Mouse (Mus musculus): ENCODE data around the gene Aff2.

The Aff2 gene

GRCm38 (mm10) chrX:69360238-69361054 lies at the start of gene Aff2:
TSS of gene Aff2 (plus strand) at chrX:69360294.
- peak; percentile 9 for DNase-seq

DNA sequence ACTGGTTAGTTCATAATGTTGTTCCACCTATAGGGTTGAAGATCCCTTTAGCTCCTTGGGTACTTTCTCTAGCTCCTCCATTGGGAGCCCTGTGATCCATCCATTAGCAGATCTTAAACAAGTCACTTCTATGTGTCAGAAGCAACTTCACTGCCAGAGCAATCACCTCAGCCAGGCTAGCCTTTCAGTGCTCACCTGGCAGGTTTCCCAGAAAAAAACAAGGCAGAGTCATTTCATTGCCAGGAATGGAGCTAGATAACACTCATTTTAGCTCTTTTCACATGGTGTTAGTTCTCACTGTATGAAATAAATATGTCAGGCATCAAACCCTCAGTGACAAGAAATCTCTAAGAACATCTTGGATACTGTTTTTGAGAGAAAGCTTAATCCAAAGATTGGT lies 22.8 kb upstream of the Aff2 start:
- DNase-seq: no peak

DNA sequence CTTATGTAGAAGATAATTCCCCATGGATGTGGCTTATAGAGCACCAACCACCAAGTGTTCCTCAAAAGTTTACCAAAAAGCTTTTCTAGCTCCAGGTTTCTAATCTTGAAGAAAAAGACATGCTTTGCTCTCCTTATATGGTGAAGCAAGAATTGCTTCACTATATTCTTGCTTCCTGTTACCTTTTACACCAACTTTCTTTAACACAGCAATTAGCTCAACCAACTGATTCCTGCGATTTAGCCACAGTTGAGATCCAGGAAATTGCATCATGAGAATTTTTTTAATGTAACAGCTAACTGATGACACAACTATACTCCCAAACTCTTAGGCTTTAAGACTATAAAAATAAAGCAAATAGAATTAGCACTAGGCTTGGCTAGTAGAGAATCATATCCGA lies 4.5 kb upstream of the Aff2 start:
- DNase-seq: no peak

- no peak for DNase-seq
These were observed 734 bp upstream of the Aff2 start for GRCm38 (mm10) chrX:69359360-69359759.

DNA sequence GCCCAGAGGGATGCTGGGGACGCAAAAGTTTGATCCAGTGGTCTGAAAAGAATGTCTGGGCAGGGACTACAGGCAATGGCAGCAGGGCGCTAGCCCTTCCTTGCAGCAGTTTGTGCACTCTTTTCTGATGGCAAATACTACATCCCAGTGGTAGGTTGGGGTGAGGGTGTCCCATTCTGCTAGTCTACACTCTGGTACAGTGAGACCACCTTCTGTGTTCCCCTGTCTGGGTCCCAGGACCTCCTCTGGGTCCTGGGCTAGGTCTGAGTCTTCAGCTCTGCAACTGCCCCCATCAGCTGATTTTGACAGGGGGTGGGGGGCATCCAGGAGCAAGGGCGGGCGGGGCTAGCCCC lies 233 bp upstream of the Aff2 start:
- DNase-seq: no peak

DNA sequence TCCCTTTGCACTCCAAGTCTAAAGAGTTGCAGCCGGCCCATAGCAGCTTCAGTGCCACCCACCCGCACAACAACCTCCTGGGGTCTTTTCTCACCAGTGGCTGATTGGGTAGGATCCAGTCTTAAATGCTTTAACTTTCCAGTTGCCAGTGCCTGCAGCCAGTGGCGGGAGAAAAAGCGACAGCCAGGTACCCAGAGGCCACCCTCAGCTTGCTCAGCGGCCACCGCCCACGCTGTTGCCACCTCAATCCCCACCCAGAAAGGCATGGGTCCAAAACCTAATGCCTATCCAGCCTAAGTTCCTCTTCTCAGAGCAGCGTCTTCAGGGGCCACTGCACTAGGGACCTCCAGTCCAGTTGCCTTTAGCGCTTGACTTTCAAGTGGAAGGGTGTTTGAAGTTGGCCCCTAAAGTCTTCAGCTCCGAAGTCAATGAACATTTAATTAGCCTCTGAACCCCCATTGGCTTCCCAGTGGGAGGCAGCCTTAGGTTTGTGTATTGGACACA lies 1.0 kb downstream of the Aff2 start:
- no peak for DNase-seq

DNA sequence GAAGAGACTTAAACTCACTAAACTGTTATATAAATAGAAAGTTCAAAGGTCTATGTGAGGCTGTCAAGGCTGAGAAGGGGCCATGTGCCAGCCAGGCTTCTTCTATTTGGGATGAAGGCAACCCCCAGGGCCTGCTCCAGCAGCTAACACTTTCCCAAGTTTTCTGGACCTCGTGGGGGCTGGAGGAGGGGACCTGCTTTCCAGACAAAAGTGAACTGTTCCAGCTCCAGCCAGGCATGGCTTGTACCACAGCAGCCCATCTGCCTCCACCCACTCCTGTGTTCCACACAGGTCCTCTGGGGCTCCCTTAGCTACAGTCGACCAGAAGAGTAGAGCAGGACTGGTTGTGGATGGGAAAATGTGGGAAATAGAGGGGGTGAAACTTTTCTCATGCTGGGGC lies 4.1 kb downstream of the Aff2 start:
- DNase-seq: peak; percentile 0

GRCm38 (mm10) chrX:69373341-69373740 lies 13.2 kb downstream of the Aff2 start:
- DNase-seq: no peak

DNA sequence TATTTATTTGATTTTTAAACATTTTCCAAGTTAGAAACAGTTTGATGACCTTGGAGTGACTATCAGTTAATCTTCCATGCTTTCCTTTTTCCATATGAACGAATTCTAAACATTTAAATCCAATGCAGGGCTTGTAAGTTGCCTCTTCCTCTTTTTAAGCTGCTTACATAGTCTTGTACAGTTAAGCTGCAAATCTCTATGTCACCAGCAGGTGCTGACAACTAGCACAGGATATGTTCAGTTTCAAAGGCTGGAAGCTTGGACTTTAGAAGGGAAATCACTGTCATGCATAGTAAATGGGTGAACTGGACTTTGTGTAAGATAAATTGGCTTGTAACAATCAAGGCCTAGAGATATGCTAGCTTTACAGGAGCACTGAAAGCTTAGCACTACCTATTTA lies 29.6 kb downstream of the Aff2 start:
- DNase-seq: no peak

DNA sequence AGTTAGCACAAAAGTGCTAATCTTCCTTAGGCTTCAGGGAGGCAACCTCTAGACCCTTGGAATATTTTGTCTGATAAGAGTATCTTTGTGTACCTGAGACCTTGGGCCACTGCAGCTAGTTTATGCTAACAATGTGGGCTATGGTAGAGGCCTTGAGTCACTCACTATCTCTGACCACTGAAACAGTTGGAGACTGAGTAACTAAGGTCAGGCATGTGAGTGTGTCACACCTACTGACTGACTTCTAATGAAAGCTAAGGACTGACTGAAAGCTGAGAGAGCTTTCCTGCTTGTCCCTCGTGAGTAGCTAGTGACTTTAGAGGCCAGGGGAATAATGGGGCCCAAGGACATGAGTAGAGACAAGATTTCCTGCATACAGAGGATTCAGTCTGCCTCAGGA lies 54.9 kb downstream of the Aff2 start:
- DNase-seq: no peak

DNA sequence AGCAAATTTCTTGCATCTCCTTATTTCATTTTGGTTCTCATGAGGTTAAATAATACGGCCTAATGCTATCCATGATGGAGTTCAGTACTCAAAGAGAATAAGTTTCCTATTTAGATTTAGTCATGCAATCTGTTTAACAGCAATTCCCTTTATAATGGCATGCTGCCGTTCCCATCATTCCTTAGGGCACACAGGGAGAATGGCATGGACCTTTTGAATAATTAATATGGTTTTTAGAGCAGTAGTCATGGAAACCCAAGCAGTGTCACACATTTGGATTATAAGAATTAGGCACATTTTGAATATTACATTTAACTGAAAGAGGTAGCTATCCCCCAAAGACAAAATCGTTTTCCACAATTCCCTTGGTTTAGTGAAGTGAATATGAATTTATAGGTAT lies 78.3 kb downstream of the Aff2 start:
- DNase-seq: no peak

DNA sequence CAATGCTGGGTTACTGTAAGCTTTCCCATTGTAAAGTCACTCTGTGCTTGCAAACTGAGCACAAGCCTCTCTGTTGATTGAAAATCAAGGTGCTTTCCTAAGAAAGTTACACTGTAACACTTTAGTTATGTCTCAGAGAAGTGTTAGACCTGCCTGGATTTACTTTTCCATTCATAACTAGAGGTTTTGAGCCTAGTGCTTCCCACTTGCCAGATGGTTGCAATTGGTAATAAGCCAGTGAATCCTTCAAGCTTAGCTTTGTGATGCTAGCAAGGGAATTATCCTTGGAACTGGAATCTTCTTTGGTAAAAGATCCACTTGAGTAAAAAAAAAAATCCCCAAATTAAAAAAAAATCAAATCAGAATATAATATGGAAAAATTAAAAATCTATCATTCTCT lies 81.8 kb downstream of the Aff2 start:
- no peak for DNase-seq

- DNase-seq: no peak
These were observed 100.8 kb downstream of the Aff2 start for GRCm38 (mm10) chrX:69460896-69461295.

DNA sequence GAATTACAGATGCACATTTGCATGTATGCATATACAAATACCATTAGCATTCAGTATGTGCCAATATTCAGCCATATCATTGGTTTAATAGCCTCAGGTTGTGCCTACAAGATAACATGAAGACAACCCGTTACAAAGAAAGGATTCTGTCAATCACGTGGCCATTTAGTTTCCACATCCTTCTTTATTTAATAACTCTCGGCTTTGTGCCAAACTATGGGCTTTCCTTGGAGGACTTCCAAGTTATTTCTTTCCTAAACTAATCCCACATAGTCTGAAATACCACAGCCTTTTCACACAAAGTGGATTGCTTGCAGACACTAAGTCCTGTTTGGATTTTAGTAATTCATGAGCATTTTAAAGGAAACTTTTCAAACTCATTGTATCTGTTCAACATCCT lies 142.0 kb downstream of the Aff2 start:
- peak; percentile 0 for DNase-seq

DNA sequence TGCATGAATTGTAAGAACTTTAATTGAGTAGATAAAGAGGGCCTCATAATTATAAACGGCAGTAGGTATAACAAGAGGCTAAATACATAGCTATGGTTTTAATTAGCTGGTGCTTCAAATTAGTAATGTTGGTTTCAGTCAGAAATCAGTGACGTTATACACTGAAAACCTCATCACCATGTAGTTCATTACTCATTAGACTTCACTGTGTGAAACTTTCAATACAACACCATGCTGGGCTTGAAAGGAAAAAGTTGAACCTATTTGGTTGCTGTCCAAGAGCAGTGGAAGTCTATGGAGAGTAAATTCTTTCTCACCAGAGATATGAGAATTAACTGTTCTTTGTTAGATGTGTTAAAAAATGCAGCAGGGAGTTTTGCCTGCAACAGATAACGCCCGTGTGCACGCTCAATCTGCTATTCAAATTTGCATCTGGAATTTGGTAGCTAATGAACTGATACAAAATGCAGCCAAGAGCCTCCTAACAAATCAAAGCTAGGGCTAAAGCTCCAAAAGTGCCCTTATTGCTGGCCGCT lies 158.0 kb downstream of the Aff2 start:
- DNase-seq: no peak

DNA sequence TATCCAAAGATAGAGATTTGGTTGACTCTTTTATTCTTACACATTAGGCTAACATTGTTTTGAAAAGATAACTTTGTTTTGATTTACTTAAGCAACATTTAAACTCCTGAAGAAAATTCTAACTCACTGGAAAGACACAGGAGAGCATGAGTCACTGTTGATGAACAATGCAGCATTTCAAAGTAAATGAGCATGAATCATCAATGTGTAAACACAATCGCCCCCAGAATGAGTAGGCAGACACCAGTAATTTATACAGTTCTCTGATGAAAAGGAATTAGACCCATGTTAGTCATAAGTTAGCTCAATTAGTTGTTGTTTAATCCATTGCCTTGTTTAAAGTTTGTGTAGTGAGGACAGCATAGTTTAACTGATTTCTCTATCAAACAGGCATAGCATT lies 180.7 kb downstream of the Aff2 start:
- no peak for DNase-seq

DNA sequence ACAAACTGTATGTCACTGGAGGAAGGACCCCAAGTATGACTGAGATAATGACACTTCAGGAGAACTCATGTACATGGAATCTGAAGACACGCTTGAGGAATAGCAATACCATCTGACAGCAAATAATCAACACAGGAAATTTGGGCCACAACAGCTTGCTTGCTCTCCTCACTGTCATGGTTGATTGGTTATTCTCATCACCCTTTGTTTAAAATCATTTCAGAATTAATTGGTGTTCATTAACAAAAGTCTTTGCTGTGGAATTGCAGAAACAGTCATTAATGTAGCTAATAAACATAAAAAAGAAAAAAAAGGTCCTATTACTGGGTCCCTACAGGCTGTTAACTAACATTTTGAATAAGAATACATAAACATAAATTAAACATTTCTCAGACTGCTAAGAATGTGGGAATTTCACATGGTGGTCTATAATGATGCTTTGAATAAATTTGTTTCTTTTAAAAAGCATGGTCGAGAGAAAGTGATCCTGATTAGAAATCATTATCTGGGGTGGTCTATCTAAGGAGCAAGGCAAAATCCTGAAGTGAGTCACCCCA lies 219.9 kb downstream of the Aff2 start:
- DNase-seq: no peak

DNA sequence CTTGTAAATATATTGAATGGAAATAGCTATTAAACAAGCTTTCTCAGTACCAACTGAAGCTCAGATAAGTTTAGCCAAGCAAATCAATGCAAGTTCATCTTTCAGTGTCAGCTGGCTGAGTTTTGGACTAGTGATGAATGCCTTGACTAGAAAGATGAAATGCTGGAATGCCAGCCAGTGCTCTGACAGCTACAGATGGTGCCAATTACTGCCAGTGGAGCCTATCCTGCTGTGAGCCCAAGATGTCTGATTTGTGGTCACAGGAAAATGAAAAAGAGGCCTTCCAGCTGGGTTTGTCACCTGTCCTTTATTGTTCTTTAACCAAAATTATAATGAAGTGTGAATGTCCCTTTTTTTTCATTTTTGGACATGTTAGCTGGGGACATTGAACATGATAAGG lies 248.7 kb downstream of the Aff2 start:
- no peak for DNase-seq

- DNase-seq: no peak
These were observed 302.9 kb downstream of the Aff2 start for GRCm38 (mm10) chrX:69663038-69663437.

- no peak for DNase-seq
These were observed 306.1 kb downstream of the Aff2 start for GRCm38 (mm10) chrX:69666145-69666677.

- DNase-seq: no peak
These were observed 315.6 kb downstream of the Aff2 start for GRCm38 (mm10) chrX:69675691-69676090.

GRCm38 (mm10) chrX:69698840-69699239 lies 338.7 kb downstream of the Aff2 start:
- no peak for DNase-seq

DNA sequence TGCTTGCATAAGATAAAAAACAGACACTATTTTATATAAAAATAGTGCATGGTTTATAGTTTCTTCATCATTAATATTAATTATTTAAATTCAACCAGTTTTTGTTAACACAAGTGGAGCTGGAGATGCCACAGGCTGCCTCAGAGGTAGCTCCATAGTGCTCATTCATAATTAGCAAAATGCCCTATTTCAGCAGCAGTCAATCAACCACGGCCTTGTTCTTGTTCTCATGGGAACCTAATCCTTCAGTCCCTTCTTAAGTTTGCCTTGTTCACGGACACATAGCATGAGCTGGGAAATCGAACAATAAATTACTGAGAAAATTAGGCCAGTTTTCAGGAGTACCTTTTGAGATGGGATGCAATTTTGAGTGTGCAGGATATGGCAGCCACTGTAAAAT lies 378.9 kb downstream of the Aff2 start:
- no peak for DNase-seq

- no peak for DNase-seq
These were observed 385.0 kb downstream of the Aff2 start for GRCm38 (mm10) chrX:69744962-69745597.
